Mouse (Mus musculus): Measurements from ENCODE around the gene Mindy3. TPM values are rescaled to one million over a fixed set of nuclear protein-coding genes. Genes with fewer than 3 reads are reported as not detected.

Mindy3 gene
- polyA plus RNA-seq, 1 experiment from 2014 or later = 27.0 TPM

Other genes starting within 250 kb of the Mindy3 start
- gene Itga8, start 117.5 kb downstream of the Mindy3 start, polyA plus RNA-seq (2016; fragmentation: Nextera tagmentation; extraction: Ambion mirVana) = 3.9 and 4.5 TPM in 2 replicates